Mouse (Mus musculus): ENCODE data around the gene Pdcd2l. TPM values are rescaled to one million over a fixed set of nuclear protein-coding genes. Genes with fewer than 3 reads are reported as not detected.

Gene Pdcd2l
- 49.2 and 52.1 TPM in 2 replicates for polyA plus RNA-seq (2012; rRNA removed)

DNA sequence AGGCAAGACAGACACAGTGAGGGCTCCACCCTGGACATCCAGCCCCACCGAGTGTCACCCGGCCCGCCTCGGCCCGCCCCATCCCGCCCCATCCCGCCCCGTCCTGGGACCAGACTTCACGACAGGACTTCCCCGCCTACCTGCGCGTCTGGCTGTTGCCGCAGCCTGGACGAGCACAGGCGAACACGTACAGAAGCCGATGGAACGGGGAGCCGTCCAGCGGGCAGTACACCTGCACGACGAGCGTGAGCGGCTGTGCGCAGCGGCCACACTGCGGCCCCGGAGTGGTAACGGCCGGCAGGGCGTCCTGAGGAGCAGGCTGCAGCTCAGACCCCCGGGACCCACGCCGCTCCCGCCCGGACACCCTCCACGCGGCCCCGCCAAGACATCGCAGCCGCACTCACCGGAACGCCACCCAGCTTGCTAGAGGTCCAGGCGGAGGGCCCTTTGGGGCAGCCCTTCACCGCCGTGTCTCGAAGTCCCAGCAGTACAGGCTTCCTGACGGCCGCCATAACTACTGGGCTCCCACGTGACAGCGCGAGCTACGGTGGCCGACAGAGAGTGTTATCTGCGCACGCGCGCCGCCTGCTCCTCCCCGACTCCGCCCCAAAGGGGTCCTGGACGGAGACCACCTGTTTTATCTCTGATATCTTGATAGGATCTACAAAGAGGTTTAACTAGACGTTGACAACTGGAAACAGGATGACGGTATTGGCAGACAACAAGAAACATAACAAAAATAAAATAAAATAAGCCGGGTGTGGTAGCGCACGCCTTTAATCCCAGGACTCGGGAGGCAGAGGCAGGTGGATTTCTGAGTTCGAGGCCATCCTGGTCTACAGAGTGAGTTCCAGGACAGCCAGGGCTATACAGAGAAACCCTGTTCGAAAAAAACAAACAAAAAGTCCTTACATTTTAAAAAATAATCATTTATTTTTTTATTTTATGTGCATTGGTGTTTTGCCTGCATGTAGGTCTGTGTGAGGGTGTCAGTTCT is at the start of gene Pdcd2l:
Gene Pdcd2l, minus strand, starts transcription at position 530 of the 997 bp plus-strand sequence.

DNA sequence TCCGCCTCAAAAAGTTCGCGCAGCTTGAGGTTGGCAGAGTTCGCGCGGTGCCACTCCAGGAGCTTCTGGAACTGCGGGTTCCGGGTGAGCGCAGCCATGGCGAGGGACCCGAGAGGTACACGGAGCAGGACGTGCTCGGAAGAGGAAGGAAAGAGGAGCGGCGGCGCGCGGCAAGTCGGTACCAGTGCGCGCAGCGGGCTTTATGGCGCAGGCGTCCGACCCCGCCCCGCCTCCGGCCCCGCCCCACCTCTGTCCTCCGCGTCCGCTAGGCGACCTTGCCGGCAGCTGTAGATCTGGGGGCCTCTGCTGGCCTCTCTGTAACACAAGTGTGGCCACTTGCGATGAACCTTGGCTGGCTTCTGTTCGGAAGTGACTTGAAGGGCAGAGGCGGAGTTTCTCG is 33.7 kb upstream of the Pdcd2l start, which contains the start of gene Gpi1:
Gene Gpi1, minus strand, starts transcription at position 221 of the 400 bp plus-strand sequence.

GRCm38 (mm10) chr7:34169454-34169853 is 27.0 kb downstream of the Pdcd2l start, which contains the start of gene Uba2:
Uba2 (minus strand) TSS chr7:34169599.

Other genes starting within 250 kb of the Pdcd2l start
- not detected in 2 replicates for gene Scgb2b27, start 182.7 kb downstream of the Pdcd2l start, polyA plus RNA-seq (2012; rRNA removed)
- gene Scgb1b27, start 175.2 kb downstream of the Pdcd2l start, polyA plus RNA-seq (2012; rRNA removed), result not detected in 2 replicates
- gene Scgb1b30, start 101.2 kb downstream of the Pdcd2l start, polyA plus RNA-seq (2012; rRNA removed), result not detected in 2 replicates
- gene Wtip, start 63.4 kb downstream of the Pdcd2l start, polyA plus RNA-seq (2012; rRNA removed), result 40.2 and 44.6 TPM in 2 replicates
- 147 and 150 TPM in 2 replicates for gene Uba2, start 27.1 kb downstream of the Pdcd2l start, polyA plus RNA-seq (2012; rRNA removed)
- 222 and 247 TPM in 2 replicates for gene Gpi1, start 33.7 kb upstream of the Pdcd2l start, polyA plus RNA-seq (2012; rRNA removed)
- gene Gm6096, start 54.4 kb upstream of the Pdcd2l start, polyA plus RNA-seq (2012; rRNA removed), result not detected in 2 replicates
- 33.9 and 35.1 TPM in 2 replicates for gene 4931406P16Rik, start 116.9 kb upstream of the Pdcd2l start, polyA plus RNA-seq (2012; rRNA removed)
- gene Lsm14a, start 196.7 kb upstream of the Pdcd2l start, polyA plus RNA-seq (2012; rRNA removed), result 79.4 and 84.1 TPM in 2 replicates

Data from central nervous system, embryonic 14 days (tissue).